Mouse (Mus musculus): ENCODE measurements around the gene Arg1. TPM values are rescaled to one million over a fixed set of nuclear protein-coding genes. Genes with fewer than 3 reads are reported as not detected.

The Arg1 gene
- total RNA-seq (2021): not detected
- long read RNA-seq, experiment 1, partial matches to known transcripts: 0 of 1 reads
- long read RNA-seq, experiment 1, other reads (novel, unspliced or antisense): 0 of 1 reads
- long read RNA-seq, experiment 2: 0 reads

GRCm38 (mm10) chr10:24926962-24927720 lies at the start of gene Arg1:
TSS of gene Arg1 (minus strand) at chr10:24927484.
- no peak within 1 kb of the TSS for H3K27ac ChIP-seq
- TF ChIP-seq CTCF (IDR thresholded peaks at IDR 0.05): no peak
- intact Hi-C loops (cut with DNase I): no loop called here
- H3K4me3 ChIP-seq: no peak within 1 kb of the TSS
- no peak for DNase-seq (ENCODE audit: extremely low spot score in 1 of 2, low spot score in 2 of 2)

GRCm38 (mm10) chr10:24973845-24974514 lies 46.7 kb upstream of the Arg1 start:
- TF ChIP-seq CTCF (IDR thresholded peaks at IDR 0.05): no peak
- intact Hi-C loops (cut with DNase I): no loop called here
- Histone ChIP-seq H3K4me3 (no peak overlapping the region), H3K27ac (no peak overlapping the region)
- no peak for DNase-seq (ENCODE audit: extremely low spot score in 1 of 2, low spot score in 2 of 2)

GRCm38 (mm10) chr10:24973385-24973784 lies 46.1 kb upstream of the Arg1 start:
- DNase-seq (ENCODE audit: extremely low spot score in 1 of 2, low spot score in 2 of 2): no peak
- TF ChIP-seq CTCF (IDR thresholded peaks at IDR 0.05): no peak
- intact Hi-C loops (cut with DNase I): no loop called here
- no peak overlapping the region for H3K4me3 ChIP-seq
- no peak overlapping the region for H3K27ac ChIP-seq

- TF ChIP-seq CTCF (IDR thresholded peaks at IDR 0.05): no peak
- intact Hi-C loops (cut with DNase I): no loop called here
- DNase-seq (ENCODE audit: extremely low spot score in 1 of 2, low spot score in 2 of 2): no peak
- Histone ChIP-seq H3K27ac (no peak overlapping the region), H3K4me3 (no peak overlapping the region)
Measured at GRCm38 (mm10) chr10:24972923-24973322, 45.6 kb upstream of the Arg1 start.

GRCm38 (mm10) chr10:24965821-24966550 lies 38.7 kb upstream of the Arg1 start:
- H3K4me3 ChIP-seq: no peak overlapping the region
- DNase-seq (ENCODE audit: extremely low spot score in 1 of 2, low spot score in 2 of 2): no peak
- no peak overlapping the region for H3K27ac ChIP-seq
- intact Hi-C loops (cut with DNase I): loop anchor here (1.0 kb wide), 1 partner anchor 18 kb away; no protein-coding TSS in a partner anchor
- TF ChIP-seq CTCF (IDR thresholded peaks at IDR 0.05): no peak

GRCm38 (mm10) chr10:24961889-24962288 lies 34.6 kb upstream of the Arg1 start:
- Histone ChIP-seq H3K27ac (no peak overlapping the region; the same call in 1 of the 2 replicates), H3K4me3 (no peak overlapping the region)
- DNase-seq (ENCODE audit: extremely low spot score in 1 of 2, low spot score in 2 of 2): no peak
- intact Hi-C loops (cut with DNase I): loop anchor here (1.0 to 5.0 kb wide), 3 partner anchors 200 to 275 kb away; no protein-coding TSS in a partner anchor
- no peak for TF ChIP-seq CTCF (IDR thresholded peaks at IDR 0.05)

- intact Hi-C loops (cut with DNase I): loop anchor here (1.0 to 5.0 kb wide), 3 partner anchors 201 to 276 kb away; no protein-coding TSS in a partner anchor
- no peak for DNase-seq (ENCODE audit: extremely low spot score in 1 of 2, low spot score in 2 of 2)
- no peak overlapping the region for H3K4me3 ChIP-seq
Measured at GRCm38 (mm10) chr10:24961112-24961511, 33.8 kb upstream of the Arg1 start.

GRCm38 (mm10) chr10:24959043-24959916 lies 32.0 kb upstream of the Arg1 start:
- intact Hi-C loops (cut with DNase I): no loop called here
- TF ChIP-seq CTCF (IDR thresholded peaks at IDR 0.05): no peak
- no peak for DNase-seq (ENCODE audit: extremely low spot score in 1 of 2, low spot score in 2 of 2)
- H3K27ac ChIP-seq: no peak overlapping the region
- H3K4me3 ChIP-seq: no peak overlapping the region

More at GRCm38 (mm10) chr10:24961112-24961511, 33.8 kb upstream of the Arg1 start:
- peak; percentile 63 for TF ChIP-seq CTCF (IDR thresholded peaks at IDR 0.05)
- H3K27ac ChIP-seq: no peak overlapping the region

GRCm38 (mm10) chr10:24958280-24959042 lies 31.2 kb upstream of the Arg1 start:
- intact Hi-C loops (cut with DNase I): no loop called here
- no peak for TF ChIP-seq CTCF (IDR thresholded peaks at IDR 0.05)
- Histone ChIP-seq H3K27ac (no peak overlapping the region), H3K4me3 (no peak overlapping the region)
- no peak for DNase-seq (ENCODE audit: extremely low spot score in 1 of 2, low spot score in 2 of 2)

GRCm38 (mm10) chr10:24953876-24954275 lies 26.6 kb upstream of the Arg1 start:
- H3K4me3 ChIP-seq: no peak overlapping the region
- TF ChIP-seq CTCF (IDR thresholded peaks at IDR 0.05): no peak
- H3K27ac ChIP-seq: no peak overlapping the region
- no peak for DNase-seq (ENCODE audit: extremely low spot score in 1 of 2, low spot score in 2 of 2)
- intact Hi-C loops (cut with DNase I): no loop called here
